Mouse (Mus musculus) erythroblast, embryonic 14.5 days (primary cell): ENCODE measurements around the gene Golph3l.

Experiments used
- GATA1 ChIP-seq: IDR thresholded peaks from 2 replicates; pipeline ENCODE4 v1.6.1; 2012; ENCODE audit warnings: low read length, inconsistent platforms, mixed read lengths
- TAL1 ChIP-seq: IDR thresholded peaks from 3 replicates; pipeline ENCODE4 v1.6.1; 2012; ENCODE audit warnings: low read length, inconsistent platforms, mixed read lengths

GRCm38 (mm10) chr3:95609195-95609594 lies 20.5 kb downstream of the Golph3l start:
- no peak for TF ChIP-seq TAL1
- no peak for TF ChIP-seq GATA1
